Mouse (Mus musculus): ENCODE measurements at regions not wholly inside any gene's neighbourhood (a gene's known extent, or its start where the extent isn't known, plus 50 kb on each side); places are given as distances from the start of the nearest gene placed in this dataset.

DNA sequence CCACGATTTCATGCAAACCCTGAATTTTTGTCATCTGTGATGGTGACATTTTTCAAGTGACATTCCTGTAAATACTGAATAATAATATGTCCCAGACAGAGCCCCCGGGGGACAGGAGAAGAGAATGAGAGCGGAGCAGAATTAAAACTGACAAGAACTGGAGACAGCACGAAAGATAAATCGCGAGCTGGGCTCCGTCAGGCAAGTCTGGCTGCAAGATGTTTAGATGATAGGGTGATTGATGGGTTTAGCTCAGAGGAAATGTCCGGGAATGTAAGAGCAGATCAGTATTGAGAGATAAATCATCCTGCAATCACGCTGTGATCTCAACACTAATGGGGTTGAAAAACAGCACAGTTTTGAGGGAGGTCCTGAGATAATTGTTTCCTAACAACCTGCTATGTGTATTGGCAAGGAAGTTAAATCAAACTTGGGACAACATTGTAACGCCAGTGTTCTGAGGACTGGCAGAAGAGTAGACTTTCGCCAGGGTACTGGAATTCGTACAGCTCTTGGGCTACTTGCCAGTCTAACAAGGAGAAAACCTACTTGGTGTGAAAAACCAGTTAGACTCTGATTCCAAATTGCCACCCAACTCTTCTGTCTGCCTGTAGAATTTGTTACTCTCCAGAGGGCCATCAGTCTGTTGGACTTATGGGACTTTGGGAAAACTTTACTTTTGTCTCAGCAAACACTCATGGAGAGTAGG, 292.2 kb downstream of the Stim2 start:
- WGBS: 56% methylated on average over 12 of the region's 12 CpGs
- H3K79me2 ChIP-seq (ENCODE audit: control insufficient read depth, insufficient read depth, low read length): no peaks in the 10 kb centered on the region
- H3K9ac ChIP-seq (ENCODE audit: low read depth, low read length): no peak overlapping the region
- no peaks in the 10 kb centered on the region for H3K4me1 ChIP-seq (ENCODE audit: control insufficient read depth, insufficient read depth, low read length)
- DNase-seq (ENCODE audit: extremely low read depth, low read depth, low spot score): peak; percentile 0
- no peak for TF ChIP-seq CTCF (IDR thresholded peaks at IDR 0.05; ENCODE audit: low read depth, low read length)
- TF ChIP-seq POLR2A (IDR thresholded peaks at IDR 0.05; ENCODE audit: extremely low read depth, insufficient read depth, low read length): no peak
- H3K27ac ChIP-seq (replicated peaks; ENCODE audit: insufficient read depth, low read depth, low read length): no peak overlapping the region
- no peak overlapping the region for H3K4me3 ChIP-seq (ENCODE audit: insufficient read depth, low read depth, low read length)
- H3K27me3 ChIP-seq (ENCODE audit: control insufficient read depth, insufficient read depth, low read length): 0 out of 2 replicates have a peak, but pooled peaks cover 2% of the 10 kb centered on the region
- H3K36me3 ChIP-seq (ENCODE audit: control insufficient read depth, insufficient read depth, low read length): no peaks in the 10 kb centered on the region

DNA sequence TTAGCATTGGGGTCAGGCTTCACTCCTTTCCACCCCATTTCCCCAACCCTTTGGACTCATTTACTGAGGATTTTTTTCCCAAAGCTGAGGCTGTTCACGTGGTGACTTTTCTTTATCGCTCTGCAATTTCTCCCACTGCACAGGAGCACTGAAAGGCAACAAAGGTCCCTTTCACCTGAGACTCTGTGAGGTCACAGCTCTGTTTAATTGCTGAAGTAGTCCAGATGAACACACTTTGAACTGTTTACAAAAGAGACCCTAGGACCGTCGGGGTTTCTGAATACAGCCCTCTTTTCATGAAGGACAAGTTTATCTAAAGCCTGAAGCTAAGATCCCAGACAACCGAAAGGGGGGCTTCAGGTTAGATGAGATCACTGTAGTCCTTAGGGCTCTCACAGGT, 293.6 kb downstream of the Stim2 start:
- Histone ChIP-seq H3K36me3 (ENCODE audit: control insufficient read depth, insufficient read depth, low read length) (no peaks in the 10 kb centered on the region), H3K9ac (ENCODE audit: low read depth, low read length) (no peak overlapping the region), H3K27ac (replicated peaks; ENCODE audit: insufficient read depth, low read depth, low read length) (no peak overlapping the region), H3K79me2 (ENCODE audit: control insufficient read depth, insufficient read depth, low read length) (no peaks in the 10 kb centered on the region), H3K4me1 (ENCODE audit: control insufficient read depth, insufficient read depth, low read length) (no peaks in the 10 kb centered on the region), H3K27me3 (ENCODE audit: control insufficient read depth, insufficient read depth, low read length) (0 out of 2 replicates have a peak, but pooled peaks cover 2% of the 10 kb centered on the region), H3K4me3 (ENCODE audit: insufficient read depth, low read depth, low read length) (no peak overlapping the region)
- DNase-seq (ENCODE audit: extremely low read depth, low read depth, low spot score): no peak
- WGBS: 43% methylated on average over 5 of the region's 5 CpGs
- no peak for TF ChIP-seq POLR2A (IDR thresholded peaks at IDR 0.05; ENCODE audit: extremely low read depth, insufficient read depth, low read length)
- TF ChIP-seq CTCF (IDR thresholded peaks at IDR 0.05; ENCODE audit: low read depth, low read length): no peak

DNA sequence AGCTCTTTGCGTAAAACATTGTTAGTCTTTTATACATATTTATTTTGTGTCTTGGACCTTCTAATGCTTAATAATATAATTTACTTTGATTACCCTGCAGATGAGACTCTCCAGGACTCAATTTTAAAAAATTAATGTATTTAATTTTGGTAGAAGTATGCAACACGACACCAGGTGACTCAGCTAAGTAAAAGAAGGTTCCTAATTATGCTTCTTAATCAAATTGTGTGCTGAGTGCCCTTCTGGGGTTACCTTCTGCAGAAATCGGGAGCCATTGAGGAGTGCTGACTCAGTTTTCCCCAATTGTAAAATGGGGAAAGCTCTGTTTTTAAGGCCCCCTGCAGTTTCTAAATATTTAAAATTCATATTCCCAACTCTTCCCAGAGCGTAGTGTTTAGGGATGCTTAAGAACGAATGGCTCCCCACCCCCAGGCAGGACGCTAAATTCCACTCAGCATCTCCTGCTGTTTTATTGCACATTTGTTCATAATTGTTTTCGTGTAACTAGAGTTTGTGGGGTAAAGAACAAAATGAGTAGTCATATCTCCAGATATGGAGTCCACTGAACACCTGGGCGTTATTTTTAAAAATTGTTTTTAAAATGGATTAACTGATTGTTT, 315.5 kb downstream of the Stim2 start:
- H3K9ac ChIP-seq (ENCODE audit: low read depth, low read length): no peak overlapping the region
- no peak overlapping the region for H3K27ac ChIP-seq (replicated peaks; ENCODE audit: insufficient read depth, low read depth, low read length)
- no peak for DNase-seq (ENCODE audit: extremely low read depth, low read depth, low spot score)
- H3K36me3 ChIP-seq (ENCODE audit: control insufficient read depth, insufficient read depth, low read length): no peaks in the 10 kb centered on the region
- 87% methylated on average over 8 of the region's 8 CpGs for WGBS
- TF ChIP-seq CTCF (IDR thresholded peaks at IDR 0.05; ENCODE audit: low read depth, low read length): no peak
- no peak for TF ChIP-seq POLR2A (IDR thresholded peaks at IDR 0.05; ENCODE audit: extremely low read depth, insufficient read depth, low read length)
- H3K4me3 ChIP-seq (ENCODE audit: insufficient read depth, low read depth, low read length): no peak overlapping the region
- H3K4me1 ChIP-seq (ENCODE audit: control insufficient read depth, insufficient read depth, low read length): no peaks in the 10 kb centered on the region
- H3K79me2 ChIP-seq (ENCODE audit: control insufficient read depth, insufficient read depth, low read length): no peaks in the 10 kb centered on the region
- H3K27me3 ChIP-seq (ENCODE audit: control insufficient read depth, insufficient read depth, low read length): no peaks in the 10 kb centered on the region

DNA sequence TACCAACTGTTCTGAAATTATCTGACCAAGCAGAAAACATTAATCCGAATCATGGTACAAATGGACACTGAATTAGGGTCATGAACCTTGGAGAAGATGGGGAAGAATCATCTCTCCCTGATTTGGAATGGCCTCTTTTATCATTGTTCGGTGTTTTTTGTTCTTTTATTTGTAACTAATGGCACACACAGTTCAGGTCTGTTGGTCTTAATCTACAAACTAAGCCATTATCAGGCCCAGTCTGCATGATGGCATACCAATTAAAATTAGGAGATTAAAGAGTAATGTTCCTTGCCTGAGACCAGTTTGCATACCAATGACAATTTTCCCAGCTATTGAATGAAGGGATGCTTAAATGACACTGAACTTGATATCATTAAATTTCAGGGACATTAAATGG, 332.1 kb downstream of the Stim2 start:
- Histone ChIP-seq H3K27me3 (ENCODE audit: control insufficient read depth, insufficient read depth, low read length) (no peaks in the 10 kb centered on the region), H3K4me1 (ENCODE audit: control insufficient read depth, insufficient read depth, low read length) (no peaks in the 10 kb centered on the region), H3K36me3 (ENCODE audit: control insufficient read depth, insufficient read depth, low read length) (no peaks in the 10 kb centered on the region), H3K79me2 (ENCODE audit: control insufficient read depth, insufficient read depth, low read length) (no peaks in the 10 kb centered on the region), H3K9ac (ENCODE audit: low read depth, low read length) (no peak overlapping the region), H3K4me3 (ENCODE audit: insufficient read depth, low read depth, low read length) (no peak overlapping the region), H3K27ac (replicated peaks; ENCODE audit: insufficient read depth, low read depth, low read length) (no peak overlapping the region)
- no peak for TF ChIP-seq POLR2A (IDR thresholded peaks at IDR 0.05; ENCODE audit: extremely low read depth, insufficient read depth, low read length)
- TF ChIP-seq CTCF (IDR thresholded peaks at IDR 0.05; ENCODE audit: low read depth, low read length): no peak
- no peak for DNase-seq (ENCODE audit: extremely low read depth, low read depth, low spot score)
- whole genome bisulfite sequencing: 89% methylated on average over 2 of the region's 2 CpGs

DNA sequence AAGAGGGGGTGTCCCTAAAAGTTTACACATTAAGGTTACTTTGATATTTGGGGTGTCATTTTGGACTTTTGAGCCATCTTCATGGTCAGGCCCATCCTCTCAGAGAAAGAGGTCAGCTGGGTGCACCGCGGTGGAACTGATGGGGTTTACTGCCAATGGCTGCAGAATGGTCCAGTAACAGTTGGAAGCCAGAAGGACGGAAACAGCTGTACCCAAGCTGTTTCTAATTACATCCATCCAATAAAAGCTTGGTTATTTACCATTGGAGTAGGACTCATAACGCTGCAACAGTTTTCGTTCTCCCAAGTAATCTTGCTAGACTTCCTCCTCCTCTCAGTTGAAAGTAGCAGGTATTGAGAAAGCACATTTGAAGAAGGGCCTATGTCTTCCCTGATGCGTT, 344.7 kb downstream of the Stim2 start:
- WGBS: 90% methylated on average over 6 of the region's 6 CpGs
- no peak for TF ChIP-seq POLR2A (IDR thresholded peaks at IDR 0.05; ENCODE audit: extremely low read depth, insufficient read depth, low read length)
- TF ChIP-seq CTCF (IDR thresholded peaks at IDR 0.05; ENCODE audit: low read depth, low read length): no peak
- Histone ChIP-seq H3K27me3 (ENCODE audit: control insufficient read depth, insufficient read depth, low read length) (no peaks in the 10 kb centered on the region), H3K79me2 (ENCODE audit: control insufficient read depth, insufficient read depth, low read length) (no peaks in the 10 kb centered on the region), H3K4me3 (ENCODE audit: insufficient read depth, low read depth, low read length) (no peak overlapping the region), H3K4me1 (ENCODE audit: control insufficient read depth, insufficient read depth, low read length) (no peaks in the 10 kb centered on the region), H3K9ac (ENCODE audit: low read depth, low read length) (no peak overlapping the region), H3K36me3 (ENCODE audit: control insufficient read depth, insufficient read depth, low read length) (no peaks in the 10 kb centered on the region), H3K27ac (replicated peaks; ENCODE audit: insufficient read depth, low read depth, low read length) (no peak overlapping the region)
- no peak for DNase-seq (ENCODE audit: extremely low read depth, low read depth, low spot score)

DNA sequence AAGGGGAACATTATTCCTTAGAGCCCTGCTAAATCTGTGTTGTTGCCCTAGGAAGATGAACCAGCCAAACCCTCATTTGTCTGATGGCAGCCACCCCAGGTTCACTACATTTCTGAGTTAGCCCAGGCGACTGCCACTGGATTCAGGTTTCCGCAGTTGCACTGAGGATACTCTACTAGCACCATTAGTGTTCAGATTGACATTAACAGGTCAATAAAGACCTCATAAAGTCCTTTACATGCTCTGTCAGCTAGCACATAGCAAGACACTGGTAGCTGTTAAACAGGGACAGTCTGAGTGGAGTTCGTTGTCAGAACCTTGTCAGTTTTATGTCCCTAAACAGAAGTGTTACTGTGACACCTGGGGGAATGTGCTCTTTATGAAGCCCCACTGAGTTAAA, 345.1 kb downstream of the Stim2 start:
- Histone ChIP-seq H3K4me1 (ENCODE audit: control insufficient read depth, insufficient read depth, low read length) (peaks cover 4% of the 10 kb centered on the region; the same call in 1 of the 2 replicates), H3K27ac (replicated peaks; ENCODE audit: insufficient read depth, low read depth, low read length) (no peak overlapping the region), H3K79me2 (ENCODE audit: control insufficient read depth, insufficient read depth, low read length) (no peaks in the 10 kb centered on the region), H3K9ac (ENCODE audit: low read depth, low read length) (no peak overlapping the region), H3K27me3 (ENCODE audit: control insufficient read depth, insufficient read depth, low read length) (no peaks in the 10 kb centered on the region), H3K4me3 (ENCODE audit: insufficient read depth, low read depth, low read length) (no peak overlapping the region), H3K36me3 (ENCODE audit: control insufficient read depth, insufficient read depth, low read length) (no peaks in the 10 kb centered on the region)
- TF ChIP-seq POLR2A (IDR thresholded peaks at IDR 0.05; ENCODE audit: extremely low read depth, insufficient read depth, low read length) (no peak), CTCF (IDR thresholded peaks at IDR 0.05; ENCODE audit: low read depth, low read length) (no peak)
- 88% methylated on average over 3 of the region's 3 CpGs for WGBS
- DNase-seq (ENCODE audit: extremely low read depth, low read depth, low spot score): no peak
